21 mouse cellular contexts compared by ENCODE assay signal in the genomic region with DNA sequence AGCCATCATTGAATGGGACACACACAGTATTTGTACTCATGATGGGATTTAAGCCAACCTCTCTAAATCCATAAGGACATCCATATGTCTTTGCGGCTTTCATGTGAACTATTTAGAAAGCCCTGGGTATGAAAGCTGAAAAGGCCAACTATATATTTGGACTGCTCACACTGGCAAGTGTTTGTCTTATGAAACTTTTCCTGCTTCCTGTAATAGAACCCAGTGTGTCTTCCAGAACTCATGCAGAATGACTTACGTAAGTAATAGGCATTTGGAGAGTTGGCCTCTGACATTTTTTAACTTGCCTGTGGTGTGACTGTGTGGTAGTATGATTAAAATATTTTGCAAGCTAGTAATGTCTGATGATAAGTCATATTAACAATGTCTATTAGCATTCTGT.
DNase-seq lines count a peak whose midpoint lies in the region; TF ChIP-seq lines count a peak whose summit lies in the region.
"Had no signal": no experiment of that assay in that cellular context is flagged by ENCODE, and none has a peak within 500 bp of the region (broad histone marks: within the 10 kb centered on the region; RNA-seq: fewer than 3 reads in every experiment).

No protein-coding gene starts in this region.

- H3K4me1 ChIP-seq in embryonic fibroblast, embryonic 13.5 days (ENCODE audit: control insufficient read depth, insufficient read depth, low read length): no peaks in the 10 kb centered on the region
- H3K4me1 ChIP-seq: embryonic facial prominence, embryonic 10.5 days; forebrain, embryonic 13.5 days; heart, embryonic 10.5 days; hindbrain, embryonic 13.5 days had no signal

- no peak overlapping the region for H3K27ac ChIP-seq in gastrocnemius, adult 2 months
- H3K27ac ChIP-seq in embryonic fibroblast, embryonic 13.5 days (ENCODE audit: insufficient read depth, low read length): peak overlapping the region; percentile 34
- H3K27ac ChIP-seq: embryonic facial prominence, embryonic 10.5 days; forebrain, embryonic 13.5 days; heart, embryonic 10.5 days; hindbrain, embryonic 13.5 days; hindbrain, postnatal 0 days had no signal

- TF ChIP-seq POLR2A in embryonic fibroblast, embryonic 13.5 days (IDR thresholded peaks at IDR 0.05; ENCODE audit: low read depth, low read length): no peak

- DNase-seq in gastrocnemius, adult 18-20 months (ENCODE audit: low spot score): peak; percentile 24
- no peak for DNase-seq in gastrocnemius, adult 2 months
- DNase-seq in lung, postnatal 36 days: peak; percentile 19
- DNase-seq in lung, postnatal 14 days: no peak
- DNase-seq in skeletal muscle tissue, adult 2 months (ENCODE audit: low read depth, low spot score): peak; percentile 38
- no peak for DNase-seq in ovary, postnatal 10 days (ENCODE audit: low spot score)
- no peak for DNase-seq in spleen, postnatal 4 days (ENCODE audit: low spot score in 2 of 2)
- DNase-seq: adrenal gland, postnatal 25 days; cerebellum, adult 2 months; cerebellum, postnatal 10 days; gastrocnemius, postnatal 25 days; heart, adult 18-20 months; heart, postnatal 14 days; kidney, adult 11 months had no signal

- TF ChIP-seq CTCF in gastrocnemius, adult 2 months (IDR thresholded peaks at IDR 0.05): no peak
- TF ChIP-seq CTCF in embryonic fibroblast, embryonic 13.5 days (IDR thresholded peaks at IDR 0.05; ENCODE audit: borderline replicate concordance, insufficient read depth, low read length): no peak

- intact Hi-C loops in gastrocnemius, adult 2 months (cut with DNase I): no loop called here

- no peak overlapping the region for H3K4me3 ChIP-seq in gastrocnemius, adult 2 months
- H3K4me3 ChIP-seq in embryonic fibroblast, embryonic 13.5 days (ENCODE audit: insufficient read depth, low read length): no peak overlapping the region
- H3K4me3 ChIP-seq: embryonic facial prominence, embryonic 10.5 days; erythroblast, embryonic 14.5 days; forebrain, embryonic 13.5 days; heart, embryonic 10.5 days; hindbrain, embryonic 13.5 days had no signal

Comparison
In these comparisons a context has a peak if more than half of its experiments do, and no peak if none do; other contexts are left out.
1. DNase-seq: peak in gastrocnemius, adult 18-20 months (single experiment), lung, postnatal 36 days (single experiment) and skeletal muscle tissue, adult 2 months (single experiment); none in gastrocnemius, adult 2 months (single experiment), lung, postnatal 14 days (single experiment), ovary, postnatal 10 days (single experiment) and spleen, postnatal 4 days (0 of 2).